ENCODE assay signal across 37 mouse cellular contexts in genomic region chr17:31098788-31099187, GRCm38 (mm10). TPM values are rescaled to one million over a fixed set of nuclear protein-coding genes. Genes with fewer than 3 reads are reported as not detected.
DNase-seq lines count a peak whose midpoint lies in the region; ATAC-seq and TF ChIP-seq lines count a peak whose summit lies in the region.
"Had no signal": no experiment of that assay in that cellular context is flagged by ENCODE, and none has a peak within 500 bp of the region (broad histone marks: within the 10 kb centered on the region; RNA-seq: fewer than 3 reads in every experiment).

No protein-coding gene starts in this region.

- 0 out of 2 replicates have a peak overlapping the region, but pooled peaks have one; percentile 7 for H3K27ac ChIP-seq in layer of hippocampus, adult 2 months
- H3K27ac ChIP-seq in liver, embryonic 13.5 days, result 0 out of 2 replicates have a peak overlapping the region, but pooled peaks have one; percentile 50
- H3K27ac ChIP-seq: embryonic facial prominence, embryonic 12.5 days; forebrain, embryonic 12.5 days; hindbrain, embryonic 13.5 days; limb, embryonic 10.5 days; limb, embryonic 15.5 days; macrophage; midbrain, embryonic 12.5 days; neural tube, embryonic 12.5 days had no signal

- H3K9me3 ChIP-seq in erythroblast, embryonic 14.5 days (ENCODE audit: control insufficient read depth, low read length), result peaks cover 4% of the 10 kb centered on the region; the same call in 1 of the 2 replicates
- H3K9me3 ChIP-seq in liver, embryonic 13.5 days (replicated peaks), result no peaks in the 10 kb centered on the region
- H3K9me3 ChIP-seq: embryonic facial prominence, embryonic 12.5 days; forebrain, embryonic 12.5 days; hindbrain, embryonic 13.5 days; limb, embryonic 10.5 days; limb, embryonic 15.5 days; midbrain, embryonic 12.5 days; neural tube, embryonic 12.5 days had no signal

- TF ChIP-seq CTCF in layer of hippocampus, adult 2 months (conservative IDR thresholded peaks at IDR 0.05), result no peak

- peak overlapping the region; percentile 26; the same call in 1 of the 2 replicates for H3K9ac ChIP-seq in liver, embryonic 13.5 days
- H3K9ac ChIP-seq: embryonic facial prominence, embryonic 12.5 days; forebrain, embryonic 12.5 days; hindbrain, embryonic 13.5 days; limb, embryonic 15.5 days; midbrain, embryonic 12.5 days; neural tube, embryonic 12.5 days had no signal

- ATAC-seq in liver, embryonic 13.5 days (ENCODE audit: low read depth), result peak; percentile 80
- 0 out of 2 replicates have a peak, but pooled peaks have one; percentile 20 for ATAC-seq in megakaryocyte progenitor cell, adult 5-6 weeks (replicated peaks; ENCODE audit: poor library complexity)
- ATAC-seq: intestine, postnatal 0 days had no signal

- no peak for DNase-seq in layer of hippocampus, adult 2 months (ENCODE audit: low spot score in 2 of 2)
- no peak for DNase-seq in layer of hippocampus, adult 9-11 months
- DNase-seq in liver, embryonic 13.5 days, result no peak
- DNase-seq in heart, postnatal 4 days, result no peak
- no peak for DNase-seq in lung, adult 18-20 months
- DNase-seq in kidney, adult 18-20 months, result no peak
- DNase-seq: adrenal gland, adult 8-10 months; cerebellum, adult 9-10 months; embryo, embryonic 11 days; gastrocnemius, postnatal 36 days; heart, adult 18-20 months; heart, postnatal 36 days; kidney, postnatal 14 days; thymus, postnatal 14 days had no signal

- peaks cover 3% of the 10 kb centered on the region; the same call in 1 of the 2 replicates for H3K36me3 ChIP-seq in erythroblast, embryonic 14.5 days (ENCODE audit: control insufficient read depth)
- no peaks in the 10 kb centered on the region; the same call in 1 of the 2 replicates for H3K36me3 ChIP-seq in liver, embryonic 13.5 days
- H3K36me3 ChIP-seq: embryonic facial prominence, embryonic 12.5 days; G1E; limb, embryonic 10.5 days; limb, embryonic 15.5 days had no signal

- WGBS in liver, embryonic 13.5 days (ENCODE audit: insufficient replicate concordance), result 55% methylated on average over 5 of the region's 5 CpGs

- peak overlapping the region; percentile 30 for H3K4me2 ChIP-seq in liver, embryonic 13.5 days
- H3K4me2 ChIP-seq: embryonic facial prominence, embryonic 12.5 days; forebrain, embryonic 12.5 days; heart, embryonic 11.5 days; hindbrain, embryonic 13.5 days; limb, embryonic 15.5 days; midbrain, embryonic 12.5 days; neural tube, embryonic 12.5 days had no signal

- H3K4me1 ChIP-seq in erythroblast, embryonic 14.5 days (ENCODE audit: control insufficient read depth), result peaks cover 60% of the 10 kb centered on the region
- H3K4me1 ChIP-seq in liver, embryonic 13.5 days (replicated peaks), result peaks cover 42% of the 10 kb centered on the region
- H3K4me1 ChIP-seq: embryonic facial prominence, embryonic 12.5 days; limb, embryonic 15.5 days; neural tube, embryonic 12.5 days had no signal

- H3K27me3 ChIP-seq in erythroblast, embryonic 14.5 days (ENCODE audit: control insufficient read depth), result no peaks in the 10 kb centered on the region; the same call in 1 of the 2 replicates
- no peaks in the 10 kb centered on the region for H3K27me3 ChIP-seq in liver, embryonic 13.5 days
- H3K27me3 ChIP-seq: embryonic facial prominence, embryonic 12.5 days; forebrain, embryonic 12.5 days; hindbrain, embryonic 13.5 days; limb, embryonic 15.5 days; neural tube, embryonic 12.5 days had no signal

- H3K4me3 ChIP-seq in layer of hippocampus, adult 2 months, result no peak overlapping the region
- peak overlapping the region; percentile 11 for H3K4me3 ChIP-seq in erythroblast, embryonic 14.5 days (replicated peaks)
- H3K4me3 ChIP-seq in liver, embryonic 13.5 days (replicated peaks), result no peak overlapping the region
- H3K4me3 ChIP-seq: embryonic facial prominence, embryonic 12.5 days; forebrain, embryonic 12.5 days; hindbrain, embryonic 13.5 days; limb, embryonic 10.5 days; limb, embryonic 15.5 days; midbrain, embryonic 12.5 days; myocyte; neural tube, embryonic 12.5 days had no signal

RNA-seq across cellular contexts. Expression of gene Tff3, which starts 30.7 kb away (rescaled TPM):
- total RNA-seq in layer of hippocampus, adult 2 months (2021), result not detected
- polyA plus RNA-seq in erythroblast, embryonic 14.5 days (2012), result not detected in 2 replicates
- polyA plus RNA-seq in liver, embryonic 13.5 days (2015; fragmentation: Nextera tagmentation; extraction: Ambion mirVana), result 4.7 and 6.0 TPM in 2 replicates
- total RNA-seq in megakaryocyte progenitor cell, adult 5-6 weeks (2015), result not detected in 2 replicates
- not detected in 2 replicates for total RNA-seq in megakaryocyte progenitor cell, adult 5-6 weeks (2017)
- not detected for total RNA-seq in heart, postnatal 4 days (2021)
- total RNA-seq: adrenal gland, adult 8-10 months; adrenal gland, postnatal 4 days; G1E; gastrocnemius, adult 18-20 months; gastrocnemius, postnatal 36 days; heart, adult 18-20 months; heart, postnatal 36 days; layer of hippocampus, adult 18-20 months; layer of hippocampus, postnatal 25 days; left cerebral cortex, postnatal 10 days; midbrain, postnatal 0 days had no signal
- polyA plus RNA-seq: embryonic facial prominence, embryonic 12.5 days; G1E; heart, embryonic 11.5 days; kidney, embryonic 14.5 days; limb, embryonic 10.5 days; macrophage; myocyte; urinary bladder, adult 2 months had no signal

RNA-seq across cellular contexts. Expression of gene Abcg1, which starts 41.3 kb away (rescaled TPM):
- 10 to 100 TPM; 75.7 to 83.3 TPM for total RNA-seq in layer of hippocampus, adult 2 months (2021)
- 0.05 and 0.09 TPM in 2 replicates for polyA plus RNA-seq in erythroblast, embryonic 14.5 days (2012)
- 6.1 and 6.2 TPM in 2 replicates for polyA plus RNA-seq in liver, embryonic 13.5 days (2015; fragmentation: Nextera tagmentation; extraction: Ambion mirVana)
- total RNA-seq in megakaryocyte progenitor cell, adult 5-6 weeks (2015), result 6.2 and 8.3 TPM in 2 replicates
- 10.6 and 11.3 TPM in 2 replicates for total RNA-seq in megakaryocyte progenitor cell, adult 5-6 weeks (2017)
- 1 to 10 TPM; 5.3 to 7.8 TPM for total RNA-seq in heart, postnatal 4 days (2021)
- polyA plus RNA-seq: G1E had no signal

RNA-seq across cellular contexts. Expression of gene Tff2, which starts 45.3 kb away (rescaled TPM):
- total RNA-seq in layer of hippocampus, adult 2 months (2021), result not detected
- not detected in 2 replicates for polyA plus RNA-seq in erythroblast, embryonic 14.5 days (2012)
- not detected in 2 replicates for polyA plus RNA-seq in liver, embryonic 13.5 days (2015; fragmentation: Nextera tagmentation; extraction: Ambion mirVana)
- total RNA-seq in megakaryocyte progenitor cell, adult 5-6 weeks (2015), result not detected in 2 replicates
- not detected in 2 replicates for total RNA-seq in megakaryocyte progenitor cell, adult 5-6 weeks (2017)
- total RNA-seq in heart, postnatal 4 days (2021), result not detected
- total RNA-seq: adrenal gland, adult 8-10 months; G1E; gastrocnemius, adult 18-20 months; gastrocnemius, postnatal 36 days; heart, adult 18-20 months; heart, postnatal 36 days; layer of hippocampus, adult 18-20 months; layer of hippocampus, postnatal 25 days; left cerebral cortex, postnatal 10 days; midbrain, postnatal 0 days had no signal
- polyA plus RNA-seq: embryonic facial prominence, embryonic 12.5 days; forebrain, embryonic 12.5 days; G1E; heart, embryonic 11.5 days; heart, embryonic 16.5 days; hindbrain, embryonic 13.5 days; limb, embryonic 10.5 days; limb, embryonic 15.5 days; macrophage; midbrain, embryonic 12.5 days; midbrain, postnatal 0 days; myocyte; neural tube, embryonic 12.5 days had no signal

Comparison
In these comparisons a context has a peak if more than half of its experiments do, and no peak if none do; other contexts are left out.
1. RNA of gene Abcg1, which starts 41.3 kb away (total RNA-seq): 75.7 to 83.3 TPM in layer of hippocampus, adult 2 months; 6.2 to 11.3 TPM in megakaryocyte progenitor cell, adult 5-6 weeks and 5.3 to 7.8 TPM in heart, postnatal 4 days; every median in the first group is over 4 times any median in the second.